Mouse (Mus musculus): ENCODE data around the gene Slc16a6. TPM values are rescaled to one million over a fixed set of nuclear protein-coding genes. Genes with fewer than 3 reads are reported as not detected.

The Slc16a6 gene
- polyA plus RNA-seq, 1 experiment from 2014 or later: 3.7 TPM

DNA sequence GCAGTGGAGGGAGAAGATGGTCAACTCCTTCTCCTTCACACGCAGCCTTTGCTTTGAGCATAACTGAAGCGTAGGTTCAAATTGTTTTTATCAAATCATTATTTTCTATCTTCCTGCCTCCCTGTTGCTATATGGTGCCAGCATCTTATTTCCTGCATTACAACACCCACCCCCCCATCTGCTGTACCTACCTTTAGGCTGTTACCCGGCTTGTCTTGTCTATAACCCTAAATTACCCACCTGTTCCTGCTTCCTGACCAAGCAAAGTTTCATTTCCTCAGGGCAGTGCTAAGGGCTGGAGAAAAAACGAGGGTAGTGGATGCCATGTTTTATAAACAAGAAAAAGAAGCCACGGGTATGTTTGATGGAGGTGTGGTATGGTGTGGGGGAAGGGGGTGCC is 52.2 kb downstream of the Slc16a6 start:
- Histone ChIP-seq H3K9ac (no peak overlapping the region), H3K9me3 (no peaks in the 10 kb centered on the region), H3K27me3 (0 out of 2 replicates have a peak, but pooled peaks cover 3% of the 10 kb centered on the region), H3K27ac (no peak overlapping the region), H3K36me3 (no peaks in the 10 kb centered on the region), H3K4me1 (0 out of 2 replicates have a peak, but pooled peaks cover 3% of the 10 kb centered on the region), H3K4me2 (replicated peaks) (no peak overlapping the region), H3K4me3 (no peak overlapping the region)
- WGBS: 78% methylated on average over 5 of the region's 5 CpGs
- no peak for ATAC-seq (ENCODE audit: insufficient number of reproducible peaks, insufficient read depth, low FRiP score, low TSS enrichment)

DNA sequence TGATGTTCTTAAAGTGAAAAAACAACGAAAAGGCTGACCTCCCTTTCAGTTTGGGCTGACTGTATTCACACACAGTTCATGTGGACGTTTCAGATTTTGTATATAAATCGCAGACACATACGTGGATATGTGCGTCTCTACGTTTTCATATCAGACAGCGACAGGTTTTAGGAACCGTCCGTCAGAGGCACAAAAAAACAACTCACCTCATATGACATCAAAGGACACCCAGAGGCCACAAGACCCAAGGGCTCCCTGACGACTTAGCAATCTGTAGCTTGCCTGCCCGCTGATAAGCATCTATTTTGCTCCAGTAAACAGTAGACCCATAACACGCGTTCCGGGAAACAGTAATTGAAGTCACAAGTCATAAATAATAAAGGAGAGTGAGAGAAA is 52.8 kb downstream of the Slc16a6 start:
- no peak for ATAC-seq (ENCODE audit: insufficient number of reproducible peaks, insufficient read depth, low FRiP score, low TSS enrichment)
- Histone ChIP-seq H3K27me3 (0 out of 2 replicates have a peak, but pooled peaks cover 3% of the 10 kb centered on the region), H3K9ac (no peak overlapping the region), H3K27ac (no peak overlapping the region), H3K36me3 (no peaks in the 10 kb centered on the region), H3K9me3 (no peaks in the 10 kb centered on the region), H3K4me1 (0 out of 2 replicates have a peak, but pooled peaks cover 3% of the 10 kb centered on the region), H3K4me2 (replicated peaks) (no peak overlapping the region), H3K4me3 (no peak overlapping the region)
- WGBS: 79% methylated on average over 14 of the region's 14 CpGs

DNA sequence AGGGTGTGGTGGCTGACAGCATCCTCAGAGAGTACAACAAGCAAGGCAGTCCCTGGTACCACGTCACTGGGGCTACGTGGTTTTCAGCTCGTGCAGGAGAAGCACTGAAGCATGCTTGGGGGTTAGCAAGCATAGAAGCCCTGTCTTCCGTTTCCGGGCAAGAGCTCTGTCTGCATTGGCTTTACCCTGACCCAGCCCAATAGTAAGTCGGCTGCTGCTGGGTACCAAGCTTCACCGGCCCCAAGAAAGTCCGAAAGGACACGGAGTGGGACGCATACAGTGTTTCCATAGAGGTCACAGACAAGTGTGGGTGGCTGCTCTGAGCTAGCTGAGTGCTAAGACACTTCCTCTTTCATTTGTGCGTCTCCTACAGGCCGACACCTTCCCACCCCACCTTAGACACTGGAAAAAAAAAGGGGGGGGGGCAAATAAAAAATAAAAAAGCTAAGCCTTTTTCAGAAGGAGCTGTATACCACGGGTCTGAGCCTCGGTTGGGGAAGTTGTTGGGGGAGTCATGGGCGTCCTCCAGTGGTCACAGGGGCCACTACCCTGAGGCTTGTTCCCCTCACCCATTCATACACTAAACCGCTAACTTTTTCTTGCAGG is 53.3 kb downstream of the Slc16a6 start:
- 0 out of 2 replicates have a peak, but pooled peaks cover 3% of the 10 kb centered on the region for H3K27me3 ChIP-seq
- 42% methylated on average over 16 of the region's 16 CpGs for WGBS
- H3K4me1 ChIP-seq: 0 out of 2 replicates have a peak, but pooled peaks cover under 1% of the 10 kb centered on the region
- H3K4me2 ChIP-seq (replicated peaks): no peak overlapping the region
- no peak overlapping the region for H3K9ac ChIP-seq
- no peak overlapping the region for H3K4me3 ChIP-seq
- H3K27ac ChIP-seq: no peak overlapping the region
- no peaks in the 10 kb centered on the region for H3K9me3 ChIP-seq
- no peaks in the 10 kb centered on the region for H3K36me3 ChIP-seq
- ATAC-seq (ENCODE audit: insufficient number of reproducible peaks, insufficient read depth, low FRiP score, low TSS enrichment): no peak

DNA sequence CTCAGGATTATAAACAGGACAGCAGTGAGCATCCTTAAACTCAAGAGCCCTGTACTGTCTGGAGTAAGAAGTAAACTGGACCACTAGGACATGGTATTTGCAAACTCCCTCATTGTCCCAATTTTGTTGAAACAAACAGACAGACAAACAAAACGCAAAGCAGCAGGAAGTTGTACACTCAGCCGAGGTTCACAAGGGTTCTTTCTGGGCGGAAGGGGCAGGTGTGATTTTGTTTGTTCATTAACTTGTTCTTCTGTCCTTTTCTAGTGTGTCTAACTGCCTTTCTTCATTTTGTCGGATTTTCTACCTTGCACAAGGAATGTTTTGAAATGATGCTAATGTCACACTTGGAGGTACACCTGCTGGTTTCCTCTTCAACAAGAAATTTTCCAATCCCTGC is 53.9 kb downstream of the Slc16a6 start:
- Histone ChIP-seq H3K36me3 (no peaks in the 10 kb centered on the region), H3K27me3 (0 out of 2 replicates have a peak, but pooled peaks cover 3% of the 10 kb centered on the region), H3K27ac (no peak overlapping the region), H3K4me2 (replicated peaks) (no peak overlapping the region), H3K4me3 (no peak overlapping the region), H3K9ac (no peak overlapping the region), H3K9me3 (no peaks in the 10 kb centered on the region), H3K4me1 (no peaks in the 10 kb centered on the region)
- ATAC-seq (ENCODE audit: insufficient number of reproducible peaks, insufficient read depth, low FRiP score, low TSS enrichment): no peak
- WGBS: 52% methylated on average over 4 of the region's 4 CpGs

DNA sequence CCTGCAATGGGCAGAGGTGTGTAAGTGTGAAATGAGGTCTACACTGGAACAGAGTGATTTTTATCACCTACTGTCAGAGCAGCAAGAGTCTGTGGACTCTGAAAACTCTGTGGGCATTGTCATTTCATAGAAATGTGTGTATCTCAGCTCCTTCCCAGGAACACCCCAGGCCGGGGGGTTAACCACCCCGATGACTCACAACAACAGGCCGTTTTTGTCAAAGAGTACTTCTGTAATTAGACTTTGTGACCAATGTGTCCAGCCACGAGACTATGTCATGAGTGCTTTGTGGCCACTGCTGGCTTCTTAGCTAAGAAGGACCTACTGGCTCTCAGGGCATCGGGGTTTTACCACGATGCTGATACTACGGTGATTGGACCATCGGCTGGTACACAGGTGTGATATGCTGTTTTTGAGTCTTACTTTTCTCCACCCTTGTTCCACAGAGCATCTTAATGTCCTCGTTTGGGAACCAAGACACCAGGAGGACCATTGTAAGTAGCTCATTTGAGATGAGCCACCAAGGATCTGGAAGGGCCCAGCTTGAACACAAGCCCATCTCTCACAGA is 55.8 kb downstream of the Slc16a6 start:
- no peak for ATAC-seq (ENCODE audit: insufficient number of reproducible peaks, insufficient read depth, low FRiP score, low TSS enrichment)
- Histone ChIP-seq H3K4me3 (no peak overlapping the region), H3K4me2 (replicated peaks) (no peak overlapping the region), H3K9me3 (no peaks in the 10 kb centered on the region), H3K4me1 (no peaks in the 10 kb centered on the region), H3K27ac (no peak overlapping the region), H3K27me3 (0 out of 2 replicates have a peak, but pooled peaks cover 3% of the 10 kb centered on the region), H3K36me3 (no peaks in the 10 kb centered on the region), H3K9ac (no peak overlapping the region)
- 91% methylated on average over 9 of the region's 9 CpGs for WGBS

DNA sequence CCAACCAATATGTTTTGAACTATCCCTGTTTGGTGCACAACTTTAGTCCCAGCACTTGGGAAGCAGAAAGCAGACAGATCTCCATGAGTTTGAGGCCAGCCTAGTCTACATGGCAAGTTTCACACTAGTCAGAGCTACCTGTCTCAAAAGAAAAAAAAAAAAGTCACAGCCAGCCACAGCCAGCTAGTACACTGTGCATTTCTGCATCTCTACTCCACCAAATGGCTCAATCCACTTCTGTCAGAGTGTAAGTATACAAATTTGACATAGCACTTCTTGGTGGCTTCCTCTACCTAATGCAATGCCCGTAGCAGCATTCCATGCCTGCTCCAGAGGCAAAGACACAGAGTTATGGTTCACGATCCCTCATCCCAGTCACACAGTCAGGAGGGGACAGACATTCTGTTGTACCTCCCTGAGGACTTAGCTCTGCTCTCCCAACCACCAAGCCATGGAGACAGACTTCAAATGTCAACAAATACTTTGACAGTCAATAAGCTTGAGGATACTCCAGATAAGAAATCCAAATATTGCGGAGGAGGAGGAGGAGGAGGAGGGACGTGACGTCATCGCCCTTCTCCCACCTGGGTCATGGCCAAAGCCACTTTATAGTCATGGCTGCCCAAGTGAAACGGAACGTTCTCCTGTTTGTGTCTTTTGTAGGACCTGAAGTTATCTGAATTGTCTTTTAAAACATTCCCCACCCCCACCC is 56.5 kb downstream of the Slc16a6 start:
- Histone ChIP-seq H3K27ac (no peak overlapping the region), H3K36me3 (no peaks in the 10 kb centered on the region), H3K4me3 (no peak overlapping the region), H3K4me1 (no peaks in the 10 kb centered on the region), H3K9me3 (no peaks in the 10 kb centered on the region), H3K4me2 (replicated peaks) (no peak overlapping the region), H3K27me3 (0 out of 2 replicates have a peak, but pooled peaks cover 3% of the 10 kb centered on the region), H3K9ac (no peak overlapping the region)
- no peak for ATAC-seq (ENCODE audit: insufficient number of reproducible peaks, insufficient read depth, low FRiP score, low TSS enrichment)
- WGBS: 88% methylated on average over 8 of the region's 8 CpGs

DNA sequence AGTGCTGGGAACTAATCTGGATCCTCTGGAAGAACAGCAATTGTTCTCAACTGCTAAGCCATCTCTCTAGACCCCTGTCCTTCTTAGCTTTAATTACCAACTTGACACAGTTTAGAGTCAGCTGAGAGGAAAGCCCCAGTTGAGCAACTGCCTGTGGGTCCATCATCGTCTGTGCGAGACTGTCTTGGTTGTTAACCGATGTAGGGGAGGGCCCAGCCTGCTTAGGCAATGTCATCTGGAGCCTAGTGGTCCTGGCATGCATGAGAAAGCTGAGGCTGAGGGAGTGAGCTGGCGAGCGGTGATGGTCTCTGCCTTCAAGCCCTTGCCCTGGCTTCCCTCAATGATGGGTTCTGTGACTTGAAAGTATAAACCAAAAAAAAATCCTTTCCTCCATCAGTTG is 58.6 kb downstream of the Slc16a6 start:
- Histone ChIP-seq H3K27ac (no peak overlapping the region), H3K4me2 (replicated peaks) (no peak overlapping the region), H3K27me3 (0 out of 2 replicates have a peak, but pooled peaks cover 2% of the 10 kb centered on the region), H3K36me3 (no peaks in the 10 kb centered on the region), H3K4me1 (no peaks in the 10 kb centered on the region), H3K9ac (no peak overlapping the region), H3K9me3 (no peaks in the 10 kb centered on the region), H3K4me3 (no peak overlapping the region)
- WGBS: 87% methylated on average over 5 of the region's 5 CpGs
- no peak for ATAC-seq (ENCODE audit: insufficient number of reproducible peaks, insufficient read depth, low FRiP score, low TSS enrichment)

DNA sequence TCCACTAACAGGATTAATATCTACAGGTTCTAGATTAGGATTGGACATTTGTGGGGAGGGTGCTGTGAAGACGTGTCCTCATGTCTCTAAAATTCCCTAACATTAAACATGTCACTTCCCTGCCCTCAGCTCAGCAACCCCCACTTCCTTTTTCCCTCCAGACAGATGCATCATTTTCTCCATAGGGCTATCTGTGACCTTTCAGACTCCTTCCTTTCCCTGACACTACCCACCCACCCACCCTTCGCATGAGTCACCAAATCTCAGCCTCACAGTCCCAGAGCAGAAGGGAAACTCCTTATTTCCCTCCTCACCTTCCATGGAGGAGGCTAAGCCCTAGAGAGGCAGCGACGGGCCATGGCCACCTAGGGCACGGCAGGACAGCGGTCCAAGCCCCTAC is 59.8 kb downstream of the Slc16a6 start, which contains the start of gene 9930022D16Rik:
TSS of gene 9930022D16Rik (plus strand) at position 301 of the 400 bp plus-strand sequence.
- Histone ChIP-seq H3K27ac (no peak within 1 kb of the TSS), H3K4me1 (no peaks in the 10 kb centered on the region), H3K9ac (no peak within 1 kb of the TSS), H3K27me3 (no peaks in the 10 kb centered on the region), H3K4me3 (no peak within 1 kb of the TSS), H3K4me2 (replicated peaks) (no peak within 1 kb of the TSS), H3K9me3 (no peaks in the 10 kb centered on the region), H3K36me3 (no peaks in the 10 kb centered on the region)
- no peak for ATAC-seq (ENCODE audit: insufficient number of reproducible peaks, insufficient read depth, low FRiP score, low TSS enrichment)
- 83% methylated on average over 6 of the region's 6 CpGs for WGBS

DNA sequence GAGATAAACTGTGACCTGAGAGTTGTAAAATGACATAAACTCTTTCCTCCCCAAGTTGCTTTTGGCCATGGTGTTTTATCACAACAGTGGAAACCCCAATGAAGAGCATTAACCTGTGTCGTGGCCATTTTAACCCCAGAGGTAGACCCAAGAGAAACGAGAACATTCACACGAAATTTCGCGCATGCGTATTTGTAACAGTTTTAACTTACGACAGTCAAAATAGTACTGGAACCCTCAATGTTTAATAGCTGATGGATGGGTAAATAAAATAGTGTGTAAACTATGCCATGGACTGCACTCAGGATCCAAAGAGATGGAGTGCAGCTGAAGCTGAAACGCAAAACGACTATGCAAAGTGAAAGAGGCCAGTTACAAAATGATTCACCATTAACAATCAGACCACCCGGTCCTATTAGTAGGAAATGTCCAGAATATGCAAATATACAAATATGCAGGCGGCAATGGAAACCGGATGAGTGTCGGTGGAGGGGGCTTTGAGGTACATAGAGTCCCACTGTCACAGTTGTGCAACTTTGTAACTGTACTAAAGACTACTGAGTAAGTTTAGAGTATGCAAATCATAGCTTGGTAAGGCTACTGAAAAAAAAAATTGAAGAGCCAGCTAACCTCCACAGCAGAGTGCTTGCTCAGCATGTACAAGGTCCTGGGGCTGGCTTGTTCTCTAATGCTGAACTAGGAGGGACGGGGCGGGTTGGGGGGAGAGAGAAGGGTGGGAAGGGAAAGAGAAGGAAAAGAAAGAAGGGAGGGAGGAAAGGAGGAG is 63.0 kb downstream of the Slc16a6 start:
- Histone ChIP-seq H3K9ac (no peak overlapping the region), H3K4me3 (no peak overlapping the region), H3K27me3 (no peaks in the 10 kb centered on the region), H3K4me2 (replicated peaks) (no peak overlapping the region), H3K36me3 (no peaks in the 10 kb centered on the region), H3K4me1 (no peaks in the 10 kb centered on the region), H3K27ac (no peak overlapping the region), H3K9me3 (no peaks in the 10 kb centered on the region)
- WGBS: 92% methylated on average over 15 of the region's 15 CpGs
- ATAC-seq (ENCODE audit: insufficient number of reproducible peaks, insufficient read depth, low FRiP score, low TSS enrichment): no peak

DNA sequence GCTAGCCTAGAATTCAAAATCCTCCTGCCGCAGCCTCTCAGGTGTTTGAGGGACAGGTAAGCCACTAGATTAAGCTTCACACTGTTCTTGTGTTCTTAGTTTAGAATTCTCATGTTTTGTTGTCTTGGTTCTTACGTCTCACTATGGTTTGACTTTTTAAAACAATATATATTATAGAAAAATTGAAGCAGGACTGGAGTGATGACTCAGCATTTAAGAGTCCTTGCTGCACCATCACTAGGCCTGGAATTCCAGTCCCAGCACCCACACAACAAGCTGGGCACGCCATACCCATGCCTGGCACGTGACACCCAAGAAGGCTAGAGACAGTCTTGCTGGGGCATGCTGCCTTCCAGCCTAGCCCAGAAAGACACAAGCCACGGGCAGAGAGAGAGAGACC is 67.0 kb downstream of the Slc16a6 start:
- H3K4me1 ChIP-seq: no peaks in the 10 kb centered on the region
- no peak overlapping the region for H3K9ac ChIP-seq
- H3K4me2 ChIP-seq (replicated peaks): no peak overlapping the region
- H3K36me3 ChIP-seq: 0 out of 2 replicates have a peak, but pooled peaks cover 1% of the 10 kb centered on the region
- no peaks in the 10 kb centered on the region for H3K9me3 ChIP-seq
- H3K27ac ChIP-seq: no peak overlapping the region
- 86% methylated on average over 5 of the region's 5 CpGs for WGBS
- H3K27me3 ChIP-seq: no peaks in the 10 kb centered on the region
- no peak overlapping the region for H3K4me3 ChIP-seq
- no peak for ATAC-seq (ENCODE audit: insufficient number of reproducible peaks, insufficient read depth, low FRiP score, low TSS enrichment)

All from embryonic facial prominence, embryonic 12.5 days (tissue).